Mouse (Mus musculus): ENCODE measurements at regions not wholly inside any gene's neighbourhood (a gene's known extent, or its start where the extent isn't known, plus 50 kb on each side); places are given as distances from the start of the nearest gene placed in this dataset.

GRCm38 (mm10) chr7:117930392-117930791 is 185.6 kb downstream of the Rps15a start:
- Histone ChIP-seq H3K27me3 (replicated peaks; ENCODE audit: low read depth, poor library complexity, severe bottlenecking) (no peaks in the 10 kb centered on the region), H3K27ac (replicated peaks) (no peak overlapping the region), H3K36me3 (replicated peaks) (no peaks in the 10 kb centered on the region), H3K9me3 (no peaks in the 10 kb centered on the region), H3K4me3 (no peak overlapping the region), H3K4me1 (no peaks in the 10 kb centered on the region)
- 79% methylated on average over 9 of the region's 9 CpGs for WGBS
- DNase-seq (ENCODE audit: low spot score) = no peak

GRCm38 (mm10) chr7:117926396-117926795 is 189.6 kb downstream of the Rps15a start:
- no peaks in the 10 kb centered on the region for H3K9me3 ChIP-seq
- 36% methylated on average over 1 of the region's 1 CpGs for WGBS
- no peak overlapping the region for H3K4me3 ChIP-seq
- H3K27ac ChIP-seq (replicated peaks) = no peak overlapping the region
- no peaks in the 10 kb centered on the region for H3K4me1 ChIP-seq
- H3K27me3 ChIP-seq (replicated peaks; ENCODE audit: low read depth, poor library complexity, severe bottlenecking) = no peaks in the 10 kb centered on the region
- H3K36me3 ChIP-seq (replicated peaks) = no peaks in the 10 kb centered on the region
- peak; percentile 12 for DNase-seq (ENCODE audit: low spot score)

GRCm38 (mm10) chr7:117922270-117922669 is 193.7 kb downstream of the Rps15a start:
- Histone ChIP-seq H3K9me3 (no peaks in the 10 kb centered on the region), H3K4me3 (no peak overlapping the region), H3K27ac (replicated peaks) (no peak overlapping the region), H3K4me1 (no peaks in the 10 kb centered on the region), H3K27me3 (replicated peaks; ENCODE audit: low read depth, poor library complexity, severe bottlenecking) (no peaks in the 10 kb centered on the region), H3K36me3 (replicated peaks) (no peaks in the 10 kb centered on the region)
- DNase-seq (ENCODE audit: low spot score) = no peak

- 93% methylated on average over 10 of the region's 10 CpGs for WGBS
Measured at GRCm38 (mm10) chr7:117918206-117918995, 197.6 kb downstream of the Rps15a start.

GRCm38 (mm10) chr7:117916915-117917314 is 199.1 kb downstream of the Rps15a start:
- no peak overlapping the region for H3K27ac ChIP-seq (replicated peaks)
- no peak for DNase-seq (ENCODE audit: low spot score)
- no peaks in the 10 kb centered on the region for H3K9me3 ChIP-seq
- no peak overlapping the region for H3K4me3 ChIP-seq
- no peaks in the 10 kb centered on the region for H3K36me3 ChIP-seq (replicated peaks)
- H3K4me1 ChIP-seq = peaks cover 3% of the 10 kb centered on the region
- 89% methylated on average over 6 of the region's 6 CpGs for WGBS
- H3K27me3 ChIP-seq (replicated peaks; ENCODE audit: low read depth, poor library complexity, severe bottlenecking) = no peaks in the 10 kb centered on the region

More at GRCm38 (mm10) chr7:117918206-117918995, 197.6 kb downstream of the Rps15a start:
- H3K36me3 ChIP-seq (replicated peaks) = no peaks in the 10 kb centered on the region
- DNase-seq (ENCODE audit: low spot score) = no peak
- no peak overlapping the region for H3K4me3 ChIP-seq
- H3K27ac ChIP-seq (replicated peaks) = no peak overlapping the region
- no peaks in the 10 kb centered on the region for H3K9me3 ChIP-seq
- no peaks in the 10 kb centered on the region for H3K27me3 ChIP-seq (replicated peaks; ENCODE audit: low read depth, poor library complexity, severe bottlenecking)
- peaks cover 3% of the 10 kb centered on the region for H3K4me1 ChIP-seq

GRCm38 (mm10) chr7:117912453-117912852 is 203.5 kb downstream of the Rps15a start:
- no peaks in the 10 kb centered on the region for H3K9me3 ChIP-seq
- 90% methylated on average over 3 of the region's 3 CpGs for WGBS
- no peak for DNase-seq (ENCODE audit: low spot score)
- no peaks in the 10 kb centered on the region for H3K36me3 ChIP-seq (replicated peaks)
- no peak overlapping the region for H3K4me3 ChIP-seq
- H3K27me3 ChIP-seq (replicated peaks; ENCODE audit: low read depth, poor library complexity, severe bottlenecking) = no peaks in the 10 kb centered on the region
- H3K27ac ChIP-seq (replicated peaks) = no peak overlapping the region
- peaks cover 3% of the 10 kb centered on the region for H3K4me1 ChIP-seq

- H3K9me3 ChIP-seq = no peaks in the 10 kb centered on the region
- DNase-seq (ENCODE audit: low spot score) = no peak
- H3K27ac ChIP-seq (replicated peaks) = no peak overlapping the region
- no peaks in the 10 kb centered on the region for H3K27me3 ChIP-seq (replicated peaks; ENCODE audit: low read depth, poor library complexity, severe bottlenecking)
- no peak overlapping the region for H3K4me3 ChIP-seq
- H3K4me1 ChIP-seq = peaks cover 3% of the 10 kb centered on the region
- no peaks in the 10 kb centered on the region for H3K36me3 ChIP-seq (replicated peaks)
- 93% methylated on average over 3 of the region's 3 CpGs for WGBS
Measured at GRCm38 (mm10) chr7:117911062-117911461, 204.9 kb downstream of the Rps15a start.

GRCm38 (mm10) chr7:117896528-117896927 is 219.5 kb downstream of the Rps15a start:
- Histone ChIP-seq H3K27me3 (replicated peaks; ENCODE audit: low read depth, poor library complexity, severe bottlenecking) (no peaks in the 10 kb centered on the region), H3K27ac (replicated peaks) (no peak overlapping the region), H3K4me1 (no peaks in the 10 kb centered on the region), H3K9me3 (no peaks in the 10 kb centered on the region), H3K36me3 (replicated peaks) (no peaks in the 10 kb centered on the region), H3K4me3 (no peak overlapping the region)
- WGBS = 82% methylated on average over 2 of the region's 2 CpGs
- no peak for DNase-seq (ENCODE audit: low spot score)

GRCm38 (mm10) chr7:117887288-117887687 is 228.7 kb downstream of the Rps15a start:
- Histone ChIP-seq H3K27me3 (replicated peaks; ENCODE audit: low read depth, poor library complexity, severe bottlenecking) (no peaks in the 10 kb centered on the region), H3K4me1 (no peaks in the 10 kb centered on the region; the same call in 1 of the 2 replicates), H3K36me3 (replicated peaks) (no peaks in the 10 kb centered on the region), H3K27ac (replicated peaks) (no peak overlapping the region), H3K9me3 (no peaks in the 10 kb centered on the region), H3K4me3 (no peak overlapping the region)
- 80% methylated on average over 6 of the region's 6 CpGs for WGBS
- DNase-seq (ENCODE audit: low spot score) = no peak

GRCm38 (mm10) chr7:117882803-117883202 is 233.2 kb downstream of the Rps15a start:
- Histone ChIP-seq H3K27ac (replicated peaks) (no peak overlapping the region), H3K9me3 (no peaks in the 10 kb centered on the region), H3K4me1 (no peaks in the 10 kb centered on the region; the same call in 1 of the 2 replicates), H3K27me3 (replicated peaks; ENCODE audit: low read depth, poor library complexity, severe bottlenecking) (no peaks in the 10 kb centered on the region), H3K4me3 (no peak overlapping the region), H3K36me3 (replicated peaks) (no peaks in the 10 kb centered on the region)
- peak; percentile 81 for DNase-seq (ENCODE audit: low spot score)
- 8% methylated on average over 13 of the region's 13 CpGs for WGBS

GRCm38 (mm10) chr7:117878903-117879302 is 237.1 kb downstream of the Rps15a start:
- H3K4me3 ChIP-seq = no peak overlapping the region
- DNase-seq (ENCODE audit: low spot score) = no peak
- no peaks in the 10 kb centered on the region for H3K27me3 ChIP-seq (replicated peaks; ENCODE audit: low read depth, poor library complexity, severe bottlenecking)
- no peaks in the 10 kb centered on the region for H3K36me3 ChIP-seq (replicated peaks)
- 82% methylated on average over 7 of the region's 7 CpGs for WGBS
- no peak overlapping the region for H3K27ac ChIP-seq (replicated peaks)
- no peaks in the 10 kb centered on the region; the same call in 1 of the 2 replicates for H3K4me1 ChIP-seq
- no peaks in the 10 kb centered on the region for H3K9me3 ChIP-seq

- Histone ChIP-seq H3K27me3 (replicated peaks; ENCODE audit: low read depth, poor library complexity, severe bottlenecking) (no peaks in the 10 kb centered on the region), H3K27ac (replicated peaks) (no peak overlapping the region), H3K4me1 (no peaks in the 10 kb centered on the region), H3K4me3 (no peak overlapping the region), H3K9me3 (no peaks in the 10 kb centered on the region), H3K36me3 (replicated peaks) (no peaks in the 10 kb centered on the region)
- 95% methylated on average over 2 of the region's 2 CpGs for WGBS
- no peak for DNase-seq (ENCODE audit: low spot score)
Measured at GRCm38 (mm10) chr7:117875241-117875640, 240.7 kb downstream of the Rps15a start.

- no peak overlapping the region for H3K4me3 ChIP-seq
- H3K4me1 ChIP-seq = no peaks in the 10 kb centered on the region
- WGBS = 82% methylated on average over 6 of the region's 6 CpGs
- no peaks in the 10 kb centered on the region for H3K9me3 ChIP-seq
- DNase-seq (ENCODE audit: low spot score) = no peak
- no peaks in the 10 kb centered on the region for H3K27me3 ChIP-seq (replicated peaks; ENCODE audit: low read depth, poor library complexity, severe bottlenecking)
- no peak overlapping the region for H3K27ac ChIP-seq (replicated peaks)
- no peaks in the 10 kb centered on the region for H3K36me3 ChIP-seq (replicated peaks)
Measured at GRCm38 (mm10) chr7:117859419-117859818, 256.6 kb downstream of the Rps15a start.

Measured in embryonic facial prominence, embryonic 10.5 days (tissue).